ENCODE assay signal across 8 mouse cellular contexts in the genomic region with DNA sequence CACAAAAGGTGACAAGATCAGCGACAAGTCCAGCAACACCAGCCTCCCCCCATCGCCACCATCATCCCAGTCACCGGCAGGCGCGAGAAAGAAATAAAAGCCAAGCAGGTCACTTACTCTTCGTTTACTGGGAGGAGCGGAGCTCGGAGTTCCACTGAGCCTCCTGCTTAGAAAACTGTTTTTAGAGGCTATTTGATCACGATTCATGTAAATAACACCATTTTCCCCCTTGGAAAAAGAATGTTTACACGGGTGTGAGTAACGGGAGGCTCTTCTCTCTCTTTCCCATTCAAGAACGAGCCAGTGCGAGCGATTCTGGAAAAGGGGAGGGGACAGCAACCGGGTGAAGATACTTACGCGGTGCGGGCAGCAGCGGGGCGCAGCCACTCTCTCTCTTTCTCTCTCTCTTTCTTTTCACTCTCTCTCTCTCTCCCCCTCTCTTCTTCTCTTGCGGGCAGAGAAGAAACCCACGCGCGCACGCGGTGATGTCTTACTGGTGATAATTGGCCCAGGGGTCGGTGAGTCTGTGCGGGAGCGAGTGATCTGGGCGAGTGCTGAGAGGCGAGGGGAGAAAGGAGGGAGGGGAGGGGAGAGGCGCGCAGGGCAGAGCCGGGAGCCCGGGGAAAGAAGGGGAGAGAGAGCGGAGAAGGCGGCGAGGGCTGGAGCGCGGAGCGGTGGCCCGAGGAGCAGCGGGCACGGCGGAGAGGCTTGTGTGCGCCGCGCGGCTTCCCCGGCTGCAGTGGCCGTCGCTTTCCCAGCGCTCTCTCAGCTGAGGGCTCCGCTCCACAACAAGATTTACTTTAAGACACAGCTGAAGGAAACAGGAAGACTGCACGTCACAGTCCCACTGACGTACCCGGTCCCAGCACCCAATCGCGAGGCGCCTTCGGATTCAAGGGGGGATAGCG. TPM values are rescaled to one million over a fixed set of nuclear protein-coding genes. Genes with fewer than 3 reads are reported as not detected.
DNase-seq lines count a peak whose midpoint lies in the region; ATAC-seq and TF ChIP-seq lines count a peak whose summit lies in the region.

A gene (minus strand): TSS at position 804 of the 908 bp plus-strand sequence.

- H3K27ac ChIP-seq in gastrocnemius, adult 2 months = peak within 1 kb of the TSS; percentile 89
- peak within 1 kb of the TSS; percentile 89 for H3K27ac ChIP-seq in hindbrain, embryonic 14.5 days
- peak within 1 kb of the TSS; percentile 61 for H3K27ac ChIP-seq in lung, embryonic 15.5 days

- peak within 1 kb of the TSS; percentile 77 for H3K4me2 ChIP-seq in hindbrain, embryonic 14.5 days (replicated peaks)
- H3K4me2 ChIP-seq in lung, embryonic 15.5 days = peak within 1 kb of the TSS; percentile 96

- no peak for TF ChIP-seq CTCF in gastrocnemius, adult 2 months (IDR thresholded peaks at IDR 0.05)

- peak within 1 kb of the TSS; percentile 89 for H3K4me3 ChIP-seq in gastrocnemius, adult 2 months
- peak within 1 kb of the TSS; percentile 54 for H3K4me3 ChIP-seq in hindbrain, embryonic 14.5 days (replicated peaks; ENCODE audit: low read length)
- peak within 1 kb of the TSS; percentile 63 for H3K4me3 ChIP-seq in lung, embryonic 15.5 days

- peak; percentile 86 for ATAC-seq in hindbrain, embryonic 14.5 days (ENCODE audit: low FRiP score)
- ATAC-seq in lung, embryonic 15.5 days (ENCODE audit: borderline replicate concordance, extremely low read depth, low FRiP score, low TSS enrichment) = peak; percentile 88; the same call in 1 of the 2 replicates

- DNase-seq in adrenal gland, adult 8-10 months = peak; percentile 85
- peak; percentile 87 to 89 for DNase-seq in cerebellum, postnatal 10 days
- peak; percentile 81 for DNase-seq in gastrocnemius, adult 2 months
- peak; percentile 82 for DNase-seq in hindbrain, embryonic 14.5 days (ENCODE audit: low spot score)
- peak in 1 of 2 experiments; percentile 49 for DNase-seq in layer of hippocampus, postnatal 25 days (ENCODE audit: extremely low spot score in 1 of 2, low spot score in 1 of 2)
- DNase-seq in right cerebral cortex, adult 18-20 months = peak; percentile 61
- DNase-seq in urinary bladder, postnatal 10 days (ENCODE audit: low spot score) = no peak

- H3K9me3 ChIP-seq in hindbrain, embryonic 14.5 days (ENCODE audit: control insufficient read depth, low read length) = no peaks in the 10 kb centered on the region
- no peaks in the 10 kb centered on the region for H3K9me3 ChIP-seq in lung, embryonic 15.5 days

- H3K27me3 ChIP-seq in hindbrain, embryonic 14.5 days (ENCODE audit: control insufficient read depth, insufficient read depth, low read length) = peaks cover 38% of the 10 kb centered on the region
- peaks cover 87% of the 10 kb centered on the region for H3K27me3 ChIP-seq in lung, embryonic 15.5 days

- intact Hi-C loops in gastrocnemius, adult 2 months (cut with DNase I) = no loop called here

- no peaks in the 10 kb centered on the region for H3K36me3 ChIP-seq in hindbrain, embryonic 14.5 days (replicated peaks; ENCODE audit: control insufficient read depth, insufficient read depth)
- no peaks in the 10 kb centered on the region for H3K36me3 ChIP-seq in lung, embryonic 15.5 days

- H3K4me1 ChIP-seq in hindbrain, embryonic 14.5 days (replicated peaks; ENCODE audit: control insufficient read depth, insufficient read depth, low read length) = peaks cover 11% of the 10 kb centered on the region
- peaks cover 52% of the 10 kb centered on the region for H3K4me1 ChIP-seq in lung, embryonic 15.5 days

- H3K9ac ChIP-seq in hindbrain, embryonic 14.5 days = peak within 1 kb of the TSS; percentile 65
- H3K9ac ChIP-seq in lung, embryonic 15.5 days = peak within 1 kb of the TSS; percentile 50

- WGBS in hindbrain, embryonic 14.5 days = under 1% methylated on average over 58 of the region's 62 CpGs
- WGBS in lung, embryonic 15.5 days = under 1% methylated on average over 62 of the region's 62 CpGs

RNA-seq across cellular contexts. Expression of the gene that starts here (rescaled TPM):
- total RNA-seq in adrenal gland, adult 8-10 months (2022) = 10 to 100 TPM; 41.1 to 45.5 (median 44.9) TPM
- 1 to 10 TPM; 3.7 to 4.6 TPM for total RNA-seq in gastrocnemius, adult 2 months (2021)
- 9.6 and 9.7 TPM in 2 replicates for polyA plus RNA-seq in hindbrain, embryonic 14.5 days (2014; fragmentation: Nextera tagmentation; extraction: Ambion mirVana)
- 100 to 1,000 TPM in 1 of 2 experiments, 10 to 100 TPM in 1; 93.4 to 124 TPM for total RNA-seq in layer of hippocampus, postnatal 25 days (2021)
- polyA plus RNA-seq in lung, embryonic 15.5 days (2015; fragmentation: Nextera tagmentation; extraction: Ambion mirVana) = 1.8 and 2.0 TPM in 2 replicates

Comparison
In these comparisons a context has a peak if more than half of its experiments do, and no peak if none do; other contexts are left out.
1. RNA of the gene that starts here (total RNA-seq): 93.4 to 124 TPM in layer of hippocampus, postnatal 25 days and 41.1 to 45.5 TPM in adrenal gland, adult 8-10 months; 3.7 to 4.6 TPM in gastrocnemius, adult 2 months; every median in the first group is over 4 times any median in the second.
2. Peak in every context shown above with its lines, with median percentiles within 50 percentile points of each other: H3K27ac ChIP-seq and H3K4me3 ChIP-seq.